In genomic region chr8:70765329-70765728, GRCm38 (mm10) we compare ENCODE assay signal across 8 mouse cellular contexts. TPM values are rescaled to one million over a fixed set of nuclear protein-coding genes. Genes with fewer than 3 reads are reported as not detected.
A peak's percentile ranks its signal among the peaks of the same experiment; 100 is the strongest.
DNase-seq lines count a peak whose midpoint lies in the region; ATAC-seq and TF ChIP-seq lines count a peak whose summit lies in the region.

No protein-coding gene starts in this region.

- no peaks in the 10 kb centered on the region for H3K9me3 ChIP-seq in hindbrain, embryonic 16.5 days (ENCODE audit: control insufficient read depth, low read length)
- no peaks in the 10 kb centered on the region for H3K9me3 ChIP-seq in midbrain, postnatal 0 days (ENCODE audit: low read length)

- TF ChIP-seq POLR2A in bone marrow macrophage, adult 2 months (IDR thresholded peaks at IDR 0.05; ENCODE audit: borderline replicate concordance, low read depth, low read length), result no peak

- H3K9ac ChIP-seq in hindbrain, embryonic 16.5 days (ENCODE audit: low read depth, low read length), result no peak overlapping the region
- H3K9ac ChIP-seq in midbrain, postnatal 0 days (replicated peaks; ENCODE audit: low read length, poor library complexity, severe bottlenecking), result no peak overlapping the region

- H3K27me3 ChIP-seq in hindbrain, embryonic 16.5 days (replicated peaks; ENCODE audit: control insufficient read depth, insufficient read depth, low read length), result no peaks in the 10 kb centered on the region
- H3K27me3 ChIP-seq in midbrain, postnatal 0 days (ENCODE audit: insufficient read depth, low read length), result 0 out of 2 replicates have a peak, but pooled peaks cover 4% of the 10 kb centered on the region

- H3K27ac ChIP-seq in layer of hippocampus, adult 2 months, result peak overlapping the region; percentile 23; the same call in 1 of the 2 replicates
- H3K27ac ChIP-seq in bone marrow macrophage, adult 2 months (ENCODE audit: insufficient read depth, low read depth, low read length), result peak overlapping the region; percentile 76
- H3K27ac ChIP-seq in hindbrain, embryonic 16.5 days (ENCODE audit: low read depth, low read length), result no peak overlapping the region
- no peak overlapping the region for H3K27ac ChIP-seq in midbrain, postnatal 0 days (ENCODE audit: low read depth, low read length)

- peaks cover 42% of the 10 kb centered on the region for H3K4me1 ChIP-seq in bone marrow macrophage, adult 2 months (ENCODE audit: control insufficient read depth, insufficient read depth, low read length)
- H3K4me1 ChIP-seq in hindbrain, embryonic 16.5 days (ENCODE audit: control insufficient read depth, insufficient read depth, low read depth, low read length), result peaks cover 9% of the 10 kb centered on the region
- peaks cover under 1% of the 10 kb centered on the region; the same call in 1 of the 2 replicates for H3K4me1 ChIP-seq in midbrain, postnatal 0 days (ENCODE audit: insufficient read depth, low read length)

- H3K4me2 ChIP-seq in hindbrain, embryonic 16.5 days (ENCODE audit: low read length), result peak overlapping the region; percentile 48; the same call in 1 of the 2 replicates
- H3K4me2 ChIP-seq in midbrain, postnatal 0 days (ENCODE audit: low read depth, low read length, poor library complexity, severe bottlenecking), result no peak overlapping the region; the same call in 1 of the 2 replicates

- H3K36me3 ChIP-seq in hindbrain, embryonic 16.5 days (ENCODE audit: control insufficient read depth, insufficient read depth, low read length), result peaks cover 19% of the 10 kb centered on the region
- peaks cover 28% of the 10 kb centered on the region for H3K36me3 ChIP-seq in midbrain, postnatal 0 days (ENCODE audit: insufficient read depth, low read length)

- DNase-seq in layer of hippocampus, adult 2 months (ENCODE audit: low spot score in 2 of 2), result no peak
- DNase-seq in layer of hippocampus, adult 8-10 months (ENCODE audit: low spot score in 2 of 2), result no peak
- no peak for DNase-seq in midbrain, postnatal 0 days (ENCODE audit: low spot score)
- no peak for DNase-seq in cerebellum, adult 9-10 months
- DNase-seq in urinary bladder, adult 2 months (ENCODE audit: low spot score), result no peak
- no peak for DNase-seq in right cerebral cortex, adult 2 months (ENCODE audit: low spot score in 2 of 2)

- TF ChIP-seq CTCF in layer of hippocampus, adult 2 months (conservative IDR thresholded peaks at IDR 0.05), result no peak
- TF ChIP-seq CTCF in bone marrow macrophage, adult 2 months (IDR thresholded peaks at IDR 0.05; ENCODE audit: low read depth, low read length), result no peak
- no peak for TF ChIP-seq CTCF in midbrain, postnatal 0 days (IDR thresholded peaks at IDR 0.05)

- peak overlapping the region; percentile 47; the same call in 1 of the 2 replicates for H3K4me3 ChIP-seq in layer of hippocampus, adult 2 months
- peak overlapping the region; percentile 67 for H3K4me3 ChIP-seq in bone marrow macrophage, adult 2 months (ENCODE audit: insufficient read depth, low read length)
- no peak overlapping the region for H3K4me3 ChIP-seq in hindbrain, embryonic 16.5 days (ENCODE audit: low read length)
- peak overlapping the region; percentile 22; the same call in 1 of the 2 replicates for H3K4me3 ChIP-seq in midbrain, postnatal 0 days (ENCODE audit: low read depth, low read length)

- ATAC-seq in hindbrain, embryonic 16.5 days, result no peak
- no peak for ATAC-seq in midbrain, postnatal 0 days (ENCODE audit: low FRiP score)

- 88% methylated on average over 9 of the region's 9 CpGs for WGBS in hindbrain, embryonic 16.5 days
- 80% methylated on average over 9 of the region's 9 CpGs for WGBS in midbrain, postnatal 0 days

RNA-seq across cellular contexts. Expression of gene Mpv17l2, which starts 4.6 kb away (rescaled TPM):
- total RNA-seq in layer of hippocampus, adult 2 months (2021), result 10 to 100 TPM; 36.5 to 42.7 TPM
- 10 to 100 TPM; 30.3 to 38.5 (median 31.7) TPM for total RNA-seq in layer of hippocampus, adult 8-10 months (2022)
- polyA plus RNA-seq in bone marrow macrophage, adult 2 months (2012; ENCODE audit: insufficient read depth, insufficient read length, missing spikeins), result 32.4 and 33.7 TPM in 2 replicates
- polyA plus RNA-seq in hindbrain, embryonic 16.5 days (2015; fragmentation: Nextera tagmentation; extraction: Ambion mirVana), result 48.6 and 49.9 TPM in 2 replicates
- 27.8 and 29.2 TPM in 2 replicates for total RNA-seq in midbrain, postnatal 0 days (2014; rRNA removed)
- 43.7 and 45.8 TPM in 2 replicates for polyA plus RNA-seq in midbrain, postnatal 0 days (2015; fragmentation: Nextera tagmentation; extraction: Ambion mirVana)
- 38.2 and 41.9 TPM in 2 replicates for polyA plus RNA-seq in urinary bladder, adult 2 months (2012; rRNA removed)

RNA-seq across cellular contexts. Expression of gene Rab3a, which starts 10.8 kb away (rescaled TPM):
- 100 to 1,000 TPM; 775 to 798 TPM for total RNA-seq in layer of hippocampus, adult 2 months (2021)
- 100 to 1,000 TPM; 732 to 771 (median 756) TPM for total RNA-seq in layer of hippocampus, adult 8-10 months (2022)
- polyA plus RNA-seq in bone marrow macrophage, adult 2 months (2012; ENCODE audit: insufficient read depth, insufficient read length, missing spikeins), result 7.9 and 9.4 TPM in 2 replicates
- 622 and 635 TPM in 2 replicates for polyA plus RNA-seq in hindbrain, embryonic 16.5 days (2015; fragmentation: Nextera tagmentation; extraction: Ambion mirVana)
- total RNA-seq in midbrain, postnatal 0 days (2014; rRNA removed), result 649 and 670 TPM in 2 replicates
- 726 and 813 TPM in 2 replicates for polyA plus RNA-seq in midbrain, postnatal 0 days (2015; fragmentation: Nextera tagmentation; extraction: Ambion mirVana)
- polyA plus RNA-seq in urinary bladder, adult 2 months (2012; rRNA removed), result 34.1 and 35.3 TPM in 2 replicates

RNA-seq across cellular contexts. Expression of gene Pik3r2, which starts 11.2 kb away (rescaled TPM):
- 100 to 1,000 TPM; 160 to 169 TPM for total RNA-seq in layer of hippocampus, adult 2 months (2021)
- total RNA-seq in layer of hippocampus, adult 8-10 months (2022), result 100 to 1,000 TPM; 145 to 157 (median 153) TPM
- 26.9 and 27.5 TPM in 2 replicates for polyA plus RNA-seq in bone marrow macrophage, adult 2 months (2012; ENCODE audit: insufficient read depth, insufficient read length, missing spikeins)
- 115 and 118 TPM in 2 replicates for polyA plus RNA-seq in hindbrain, embryonic 16.5 days (2015; fragmentation: Nextera tagmentation; extraction: Ambion mirVana)
- 141 and 159 TPM in 2 replicates for total RNA-seq in midbrain, postnatal 0 days (2014; rRNA removed)
- 102 and 113 TPM in 2 replicates for polyA plus RNA-seq in midbrain, postnatal 0 days (2015; fragmentation: Nextera tagmentation; extraction: Ambion mirVana)
- polyA plus RNA-seq in urinary bladder, adult 2 months (2012; rRNA removed), result 57.3 and 66.0 TPM in 2 replicates

RNA-seq across cellular contexts. Expression of gene Mast3, which starts 39.5 kb away (rescaled TPM):
- 100 to 1,000 TPM; 468 to 473 TPM for total RNA-seq in layer of hippocampus, adult 2 months (2021)
- total RNA-seq in layer of hippocampus, adult 8-10 months (2022), result 100 to 1,000 TPM; 340 to 427 (median 396) TPM
- polyA plus RNA-seq in bone marrow macrophage, adult 2 months (2012; ENCODE audit: insufficient read depth, insufficient read length, missing spikeins), result 57.7 and 59.6 TPM in 2 replicates
- polyA plus RNA-seq in hindbrain, embryonic 16.5 days (2015; fragmentation: Nextera tagmentation; extraction: Ambion mirVana), result 21.9 and 23.9 TPM in 2 replicates
- total RNA-seq in midbrain, postnatal 0 days (2014; rRNA removed), result 33.2 and 34.1 TPM in 2 replicates
- polyA plus RNA-seq in midbrain, postnatal 0 days (2015; fragmentation: Nextera tagmentation; extraction: Ambion mirVana), result 20.2 and 24.0 TPM in 2 replicates
- 19.5 and 19.7 TPM in 2 replicates for polyA plus RNA-seq in urinary bladder, adult 2 months (2012; rRNA removed)

RNA-seq across cellular contexts. Expression of gene Pde4c, which starts 41.8 kb away (rescaled TPM):
- 1 to 10 TPM; 1.4 to 1.5 TPM for total RNA-seq in layer of hippocampus, adult 2 months (2021)
- 1 to 10 TPM; 1.1 to 2.9 (median 1.5) TPM for total RNA-seq in layer of hippocampus, adult 8-10 months (2022)
- not detected in 2 replicates for polyA plus RNA-seq in bone marrow macrophage, adult 2 months (2012; ENCODE audit: insufficient read depth, insufficient read length, missing spikeins)
- 0.19 and 0.42 TPM in 2 replicates for polyA plus RNA-seq in hindbrain, embryonic 16.5 days (2015; fragmentation: Nextera tagmentation; extraction: Ambion mirVana)
- total RNA-seq in midbrain, postnatal 0 days (2014; rRNA removed), result 0.77 and 1.5 TPM in 2 replicates
- 0.21 and 0.39 TPM in 2 replicates for polyA plus RNA-seq in midbrain, postnatal 0 days (2015; fragmentation: Nextera tagmentation; extraction: Ambion mirVana)
- polyA plus RNA-seq in urinary bladder, adult 2 months (2012; rRNA removed), result 0.54 and 0.59 TPM in 2 replicates

Comparison
In these comparisons a context has a peak if more than half of its experiments do, and no peak if none do; other contexts are left out.
1. H3K27ac ChIP-seq: peak in layer of hippocampus, adult 2 months (single experiment) and bone marrow macrophage, adult 2 months (single experiment); none in hindbrain, embryonic 16.5 days (single experiment) and midbrain, postnatal 0 days (single experiment).
2. RNA of gene Rab3a, which starts 10.8 kb away (polyA plus RNA-seq): 726 to 813 TPM in midbrain, postnatal 0 days and 622 to 635 TPM in hindbrain, embryonic 16.5 days; 34.1 to 35.3 TPM in urinary bladder, adult 2 months and 7.9 to 9.4 TPM in bone marrow macrophage, adult 2 months; every median in the first group is over 10 times any median in the second.